Mouse (Mus musculus) C2C12 (cell line): ENCODE measurements at regions not wholly inside any gene's neighbourhood (a gene's known extent, or its start where the extent isn't known, plus 50 kb on each side); places are given as distances from the start of the nearest gene placed in this dataset.

Experiments used
- CEBPB ChIP-seq: IDR thresholded peaks from one replicate; pipeline ENCODE4 v1.6.1; 2011; ENCODE audit warnings: low read depth, mild to moderate bottlenecking, control low read depth, moderate library complexity
- CTCF ChIP-seq: IDR thresholded peaks from one replicate; pipeline ENCODE4 v1.5.1; 2011; ENCODE audit not compliant: control insufficient read depth, insufficient read depth, insufficient read length
- MAX ChIP-seq: IDR thresholded peaks from one replicate; pipeline ENCODE4 v1.6.1; 2011; ENCODE audit warnings: mild to moderate bottlenecking, control low read depth
- MYOD1 ChIP-seq: IDR thresholded peaks from one replicate; pipeline ENCODE4 v1.6.1; 2011; ENCODE audit warnings: low read depth; ENCODE audit not compliant: control insufficient read depth, insufficient read length
- USF1 ChIP-seq: IDR thresholded peaks from one replicate; pipeline ENCODE4 v1.6.1; 2011; ENCODE audit warnings: low read depth, mild to moderate bottlenecking, control low read depth, moderate library complexity

- TF ChIP-seq MYOD1 (no peak), CTCF (no peak), MAX (no peak), USF1 (no peak), CEBPB (no peak)
These were observed 1376.9 kb downstream of the Gsdmc2 start for GRCm38 (mm10) chr15:62468076-62468475.
